Mouse (Mus musculus) lung, postnatal 25 days (tissue): Measurements from ENCODE around the gene Shoc2.
"Not testable (repeated sequence)": the region's sequence is repeated elsewhere in the genome, so short reads cannot be mapped to it uniquely, and the experiment has no call there.

Experiments used
- DNase-seq: peaks from one replicate; pipeline ENCODE4 v3.0.0; 2022; ENCODE audit warnings: low spot score

The Shoc2 gene

DNA sequence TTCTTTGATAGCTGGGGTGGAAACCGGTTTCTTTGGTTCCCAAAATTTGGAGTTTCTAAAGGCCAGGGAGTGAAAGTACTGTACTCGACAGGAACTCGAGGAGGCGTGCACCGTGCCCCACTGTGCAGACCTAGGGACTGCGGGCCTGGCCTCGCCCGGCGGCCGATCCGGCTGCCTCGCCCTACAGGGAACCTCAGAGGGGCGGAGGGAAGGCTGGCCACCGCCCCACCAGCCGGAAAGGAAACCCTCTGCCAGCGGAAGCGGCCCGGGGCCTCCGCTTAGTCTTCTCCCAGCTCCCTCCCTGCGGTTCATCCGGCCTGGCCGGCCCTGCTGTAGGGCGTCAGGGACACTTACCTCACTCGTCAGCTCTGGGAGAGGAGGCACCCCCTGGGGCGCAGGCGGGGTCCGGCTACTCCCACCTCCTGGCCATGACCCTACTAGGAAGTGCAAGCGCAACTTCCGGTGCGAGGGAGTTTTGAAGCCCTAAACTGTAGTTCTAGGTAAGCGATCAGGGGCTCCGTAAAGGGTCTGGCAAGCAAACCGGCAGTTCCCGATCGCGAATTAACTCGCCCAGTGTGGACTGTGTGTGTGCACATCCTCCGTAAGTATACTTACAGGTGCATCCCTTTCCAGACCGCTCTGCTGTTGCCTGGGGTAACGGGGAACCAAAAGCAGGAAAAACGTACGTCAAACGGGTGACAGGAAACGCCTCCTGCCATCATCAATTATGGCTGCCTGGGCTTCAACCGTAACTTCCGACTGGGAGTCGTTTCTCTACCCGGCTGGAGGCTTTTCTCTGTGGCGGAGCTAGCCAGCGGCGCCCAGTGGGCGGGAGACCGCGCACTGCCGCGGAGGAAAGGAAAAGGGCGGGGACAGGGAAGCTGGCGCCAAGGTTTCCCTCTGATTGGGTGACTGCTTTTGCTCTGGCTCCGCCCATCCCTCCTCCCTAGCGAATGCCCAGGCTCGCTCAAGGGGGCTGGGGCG lies at the start of gene Shoc2, which contains the start of gene Bbip1:
Gene Shoc2 (plus strand): TSS at position 505 of the 984 bp plus-strand sequence.
Gene Bbip1 (minus strand): TSS at position 826 of the 984 bp plus-strand sequence.
- DNase-seq: peak; percentile 99

DNA sequence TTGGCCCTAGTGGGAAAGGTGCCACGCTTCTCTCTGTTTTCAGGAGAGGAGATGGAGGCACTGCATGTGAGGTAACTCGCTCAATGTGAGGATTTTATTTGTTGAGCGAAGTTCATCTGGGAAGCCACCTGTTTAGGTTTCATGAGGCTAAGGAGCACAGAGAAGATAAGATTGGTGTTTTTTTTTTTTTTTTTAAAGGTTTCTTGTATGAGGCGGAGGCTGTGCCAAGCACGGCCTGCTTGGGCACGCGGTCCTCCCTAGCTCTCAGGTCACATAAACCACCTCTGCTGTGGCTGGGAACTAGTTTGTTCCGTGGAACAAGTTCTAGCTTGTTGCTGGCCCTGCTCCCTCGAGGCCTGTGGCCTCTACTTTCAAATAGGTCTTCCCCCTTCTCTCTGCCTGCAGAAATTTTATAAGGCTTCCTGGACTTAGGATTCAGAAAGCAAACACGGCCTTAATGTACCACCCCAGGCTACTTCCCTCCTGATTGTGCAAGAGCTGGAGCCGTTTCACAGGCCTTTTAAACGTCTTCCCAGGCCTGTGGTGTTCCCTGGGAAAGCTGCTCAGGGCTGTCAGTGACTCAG lies 49.5 kb upstream of the Shoc2 start:
- DNase-seq: peak; percentile 64

DNA sequence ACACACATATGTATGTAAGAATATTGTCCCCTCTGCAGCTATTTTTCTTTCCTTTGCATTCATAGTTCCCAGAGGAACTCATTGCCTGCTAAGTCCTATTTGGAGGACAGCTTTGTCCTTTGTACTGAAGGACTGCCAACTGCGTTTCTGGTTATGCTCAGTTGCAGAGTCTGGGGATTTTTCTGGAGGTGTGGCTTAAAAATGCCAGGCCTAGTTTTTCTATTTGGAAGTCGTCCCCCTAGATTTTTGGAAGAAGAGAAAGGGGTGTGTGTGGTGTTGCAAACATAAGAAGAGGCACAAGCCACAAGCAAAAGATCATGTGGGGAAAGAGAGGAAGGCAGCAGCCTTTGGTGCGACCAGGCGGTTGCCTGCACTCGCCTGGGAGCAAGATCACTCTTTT lies 46.1 kb upstream of the Shoc2 start:
- DNase-seq: no peak

DNA sequence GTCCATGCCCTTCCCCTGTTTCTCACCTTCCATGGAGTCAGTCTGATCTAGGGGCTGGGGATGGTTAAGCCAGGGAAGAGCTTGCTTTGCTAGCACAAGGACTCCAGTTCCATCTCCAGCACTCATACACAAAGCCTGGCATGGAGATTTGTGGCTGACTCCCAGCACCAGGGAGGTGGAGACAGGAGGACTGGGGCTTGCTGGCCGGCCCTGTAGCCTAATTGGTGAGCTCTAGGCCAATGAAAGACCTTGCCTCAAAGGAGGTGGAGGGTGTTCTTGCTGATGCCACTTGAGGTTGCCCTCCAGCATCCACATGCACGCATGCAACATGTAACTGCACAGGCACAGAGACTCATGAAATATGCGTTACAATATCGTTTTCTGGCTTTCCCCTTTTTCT lies 45.6 kb upstream of the Shoc2 start:
- DNase-seq: no peak

DNA sequence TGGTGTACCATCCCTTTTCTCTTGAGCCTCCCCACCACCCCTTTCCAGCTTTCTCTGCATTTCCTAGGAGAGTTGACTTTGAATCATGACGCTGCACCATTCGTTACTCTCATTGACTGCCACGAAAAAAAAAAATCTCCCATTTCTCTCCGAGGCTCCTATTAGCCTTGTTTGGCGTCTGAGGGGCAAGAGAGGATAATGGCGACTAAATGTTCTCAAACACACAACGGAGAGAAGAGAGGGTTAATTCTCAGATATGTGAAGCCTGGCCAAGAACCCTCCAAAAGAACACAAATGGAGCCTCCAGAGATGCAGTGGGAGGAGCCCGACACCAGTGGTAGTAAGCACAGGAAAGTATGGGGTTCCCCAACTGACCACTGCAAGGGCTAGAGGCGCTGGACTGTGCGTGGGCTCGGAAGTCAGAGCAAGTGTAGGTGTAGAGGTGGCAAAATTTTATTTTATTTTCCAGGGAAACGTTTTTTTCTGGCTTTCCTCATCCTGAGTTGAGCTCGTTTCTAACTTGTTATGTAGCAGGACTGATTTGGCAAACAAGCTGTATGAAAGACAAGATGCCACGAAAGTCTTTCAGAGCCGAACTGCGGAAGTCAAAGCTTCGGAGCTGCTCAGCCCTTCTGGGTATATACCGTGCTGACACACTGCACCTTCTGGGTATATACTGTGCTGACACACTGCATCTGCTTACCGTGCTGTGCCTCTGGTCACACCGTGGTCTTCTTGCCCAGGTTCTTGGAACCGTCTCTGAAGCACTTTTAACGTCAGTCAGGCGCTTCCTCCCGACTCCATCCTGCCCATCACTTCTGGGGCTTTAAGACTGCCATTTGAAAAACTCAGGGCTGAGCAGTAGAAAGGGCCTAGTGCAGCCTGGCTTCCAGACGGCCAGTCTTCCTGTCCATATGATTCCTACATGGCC lies 44.9 kb upstream of the Shoc2 start:
- no peak for DNase-seq

DNA sequence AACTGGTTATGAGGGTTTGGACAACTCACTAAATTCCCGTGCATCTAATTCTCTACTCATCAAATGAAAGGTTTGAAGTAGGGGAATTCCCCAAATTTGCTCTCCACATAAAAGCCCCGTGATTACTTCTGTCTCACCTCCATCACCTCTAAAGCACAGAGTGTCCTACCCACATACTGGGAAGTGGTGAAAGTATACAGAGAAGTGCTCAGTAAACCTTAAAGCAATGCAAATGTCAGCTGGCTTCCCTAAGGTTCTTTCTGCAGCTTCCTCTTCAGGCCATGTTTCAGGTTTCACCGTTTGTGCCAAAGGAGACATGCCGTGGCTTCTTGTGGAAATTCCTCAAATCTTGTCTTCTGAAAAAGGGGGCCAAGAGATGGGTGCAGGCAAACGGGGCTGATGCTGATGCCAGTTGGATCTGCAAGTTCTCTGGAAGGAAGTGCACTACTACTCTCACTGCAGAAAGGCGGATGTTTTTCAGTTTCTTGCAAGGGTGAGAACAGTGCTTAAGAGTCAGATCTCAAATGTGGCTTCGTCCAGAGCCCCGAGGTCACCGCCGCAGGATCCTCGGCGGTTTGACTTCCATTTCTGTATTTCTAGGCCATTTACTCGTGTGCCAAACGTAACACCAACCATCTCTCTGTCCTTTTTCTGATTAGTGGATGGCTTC lies 44.0 kb upstream of the Shoc2 start:
- peak; percentile 48 for DNase-seq

DNA sequence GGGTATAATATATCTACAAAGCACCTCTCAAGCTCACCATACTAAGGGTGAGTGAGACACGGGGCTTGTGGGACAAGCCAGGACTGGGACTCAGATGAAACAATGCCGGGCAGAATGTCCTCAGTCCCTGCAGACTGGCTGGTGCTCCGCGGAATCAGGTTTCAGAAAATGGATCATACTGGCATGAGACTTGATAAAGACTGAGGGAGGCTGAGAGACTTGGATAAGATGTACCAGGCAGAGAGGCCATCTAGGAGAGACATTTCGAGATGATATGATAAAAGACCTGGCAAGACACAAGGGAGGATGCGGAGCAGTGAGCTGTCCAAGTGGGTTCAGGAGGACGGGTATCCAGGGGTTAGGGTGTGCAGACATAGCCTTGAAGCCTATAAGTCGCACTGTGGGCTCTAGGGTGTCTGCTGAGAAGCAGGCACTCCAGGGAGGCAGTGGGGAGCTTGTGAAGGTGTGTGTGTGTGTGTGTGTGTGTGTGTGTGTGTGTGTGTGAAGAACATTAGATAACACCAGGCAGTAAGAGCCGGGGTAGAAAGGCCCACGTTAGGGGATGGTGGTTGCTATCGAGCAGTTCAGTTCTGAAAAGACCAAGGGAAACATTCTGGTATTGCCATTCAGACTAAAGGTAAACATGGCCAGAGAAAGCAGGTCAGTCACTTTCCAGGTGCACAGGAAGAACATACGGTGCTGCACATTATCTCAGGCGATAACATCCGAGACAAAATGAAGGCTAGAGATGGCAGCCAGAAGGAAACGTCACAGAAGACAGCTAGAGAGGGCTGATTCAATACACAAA lies 42.0 kb upstream of the Shoc2 start:
- no peak for DNase-seq

DNA sequence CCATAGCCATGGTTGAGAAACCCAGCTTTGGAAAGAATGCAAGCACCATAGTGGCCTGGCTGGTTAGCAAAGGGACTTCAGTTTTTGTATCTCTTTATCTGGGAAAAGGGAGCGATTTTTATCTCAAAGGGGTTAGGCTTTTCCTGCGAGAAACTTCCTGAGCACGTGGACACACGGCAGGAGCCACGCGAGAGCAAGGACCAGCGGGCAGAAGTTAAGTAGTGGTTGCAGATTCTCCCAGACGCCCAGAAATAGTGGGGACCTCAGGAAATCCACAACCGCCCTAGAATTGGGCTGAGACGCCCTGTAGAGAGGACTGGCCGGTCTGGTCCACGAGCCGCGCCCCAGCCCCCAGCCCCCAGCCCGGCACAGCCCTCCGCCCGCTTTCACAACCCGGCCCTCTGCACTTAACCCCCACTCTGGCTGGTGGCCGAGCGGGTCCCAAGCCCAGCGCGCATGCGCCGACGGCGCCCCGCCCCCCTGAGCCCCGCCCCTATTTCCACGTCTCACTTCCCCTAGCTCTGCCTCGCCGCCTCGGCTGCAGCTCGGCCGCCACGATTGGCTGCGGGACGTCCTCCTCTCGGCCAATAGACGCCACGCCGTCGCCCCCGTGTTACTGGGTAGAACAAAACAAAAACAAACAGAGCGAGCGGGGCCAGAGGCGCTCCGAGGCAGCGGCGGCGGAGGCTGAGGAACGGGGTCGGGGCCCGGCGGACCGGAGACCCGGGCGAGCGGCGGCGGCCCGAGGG lies 41.2 kb upstream of the Shoc2 start:
- peak; percentile 97 for DNase-seq

DNA sequence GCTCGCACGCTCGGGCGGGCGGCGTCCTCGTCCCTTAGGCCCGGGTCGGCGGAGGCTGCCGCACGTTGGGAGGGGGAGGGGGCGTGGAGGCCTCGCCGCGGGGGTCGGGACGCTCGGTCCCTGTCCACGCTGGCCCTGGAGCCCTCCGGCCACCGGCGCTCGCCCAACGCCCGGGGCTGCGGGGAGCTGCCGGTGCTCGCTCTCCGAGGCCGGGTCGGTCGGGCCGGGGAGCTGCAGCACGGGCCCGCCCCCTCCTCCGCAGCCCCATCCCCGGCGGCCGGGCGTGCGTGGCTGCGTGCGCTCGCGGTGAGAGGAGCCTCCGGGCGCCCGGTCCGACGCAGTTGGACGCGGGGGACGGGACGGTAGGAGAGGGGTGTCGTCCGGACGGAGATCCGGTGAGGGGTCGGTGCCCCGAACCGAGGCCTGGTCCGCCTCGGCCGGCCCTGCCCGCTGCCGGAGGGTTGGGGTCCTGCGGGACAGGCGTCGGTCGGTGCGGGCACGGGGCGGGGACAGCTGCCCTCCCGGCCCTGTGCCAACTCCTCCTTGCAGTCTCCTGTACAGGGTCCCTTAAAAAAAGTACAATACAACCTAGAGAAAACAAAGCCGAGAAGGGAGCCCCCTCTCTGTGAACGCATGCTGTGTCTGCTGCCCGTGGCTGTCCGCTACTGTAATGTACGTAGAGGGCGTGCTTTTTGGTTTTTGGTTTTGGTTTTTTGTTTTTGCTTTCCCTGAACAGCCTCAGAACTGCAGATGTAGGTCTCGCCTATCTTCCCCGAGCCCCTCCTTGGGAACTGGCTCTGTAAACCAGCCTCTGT lies 40.4 kb upstream of the Shoc2 start:
- peak; percentile 65 for DNase-seq

DNA sequence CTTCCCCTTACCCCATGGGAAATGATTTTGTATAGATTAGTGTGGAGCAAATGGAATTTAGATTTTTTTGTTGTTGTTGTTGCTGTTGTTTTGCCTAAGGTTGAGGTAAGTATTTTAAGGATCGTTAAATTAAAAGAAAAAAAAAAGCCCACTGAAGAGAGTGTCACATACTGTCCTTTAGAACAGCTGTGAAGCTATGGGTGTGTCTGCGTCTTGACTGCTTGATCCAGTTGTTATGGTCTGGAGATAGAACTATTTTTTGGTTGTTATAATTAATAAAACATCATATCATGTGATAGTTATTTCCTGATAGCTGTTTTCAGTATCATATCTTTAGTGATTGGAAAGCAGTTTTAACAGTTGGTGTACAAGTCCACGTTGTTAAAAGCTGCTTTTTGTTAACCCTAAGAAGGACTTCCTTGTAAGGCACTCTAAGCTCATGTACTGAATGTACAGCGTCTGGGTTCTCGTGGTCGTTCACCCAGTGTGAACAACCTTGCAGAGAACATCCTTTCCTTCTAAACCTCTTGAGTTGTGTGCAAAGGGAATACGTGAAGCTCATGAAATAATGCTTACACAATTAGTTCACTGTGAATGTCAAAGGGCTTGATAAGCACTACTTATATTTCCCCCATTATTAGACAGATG lies 39.1 kb upstream of the Shoc2 start:
- DNase-seq: no peak

DNA sequence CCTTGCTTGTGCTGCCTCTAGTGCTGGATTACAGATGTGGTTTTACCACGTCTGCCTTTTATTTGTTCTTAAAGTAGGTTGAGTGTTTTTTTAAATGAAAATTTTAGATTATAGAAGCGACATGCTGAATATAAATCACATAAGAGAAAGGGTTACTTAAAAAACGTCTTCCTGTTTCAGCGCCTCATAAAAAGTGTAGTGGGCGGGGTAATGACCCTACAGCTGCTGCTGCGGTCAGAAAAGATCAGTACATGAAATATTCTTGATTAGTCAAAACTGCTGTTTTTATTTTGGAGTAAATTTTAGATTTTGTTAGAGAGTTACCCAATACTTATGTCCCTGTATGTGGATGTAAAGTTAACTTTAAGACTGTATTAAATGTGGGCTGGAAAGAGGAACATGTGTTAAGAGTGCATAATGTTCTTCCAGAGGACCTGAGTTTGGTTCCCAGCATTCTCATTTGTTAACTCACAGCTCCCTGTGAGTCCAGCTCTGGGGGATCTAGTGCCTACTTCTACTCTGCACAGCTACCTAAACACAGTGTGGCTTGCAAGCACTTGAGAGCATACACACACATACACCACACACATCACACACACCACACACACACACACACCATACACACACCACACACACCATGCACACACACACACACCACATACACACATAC lies 37.9 kb upstream of the Shoc2 start:
- DNase-seq: peak; percentile 15

DNA sequence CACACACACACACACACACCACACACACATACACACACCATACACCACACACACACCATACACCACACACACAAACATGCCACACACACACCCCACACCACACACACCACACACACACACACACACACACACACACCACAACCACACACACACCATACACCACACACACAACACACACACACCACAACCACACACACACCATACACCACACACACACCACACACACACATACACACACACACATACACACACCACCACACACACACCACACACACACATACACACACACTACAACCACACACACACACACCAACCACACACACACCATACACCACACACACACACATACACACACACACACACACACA lies 37.4 kb upstream of the Shoc2 start:
- not testable (repeated sequence) for DNase-seq

DNA sequence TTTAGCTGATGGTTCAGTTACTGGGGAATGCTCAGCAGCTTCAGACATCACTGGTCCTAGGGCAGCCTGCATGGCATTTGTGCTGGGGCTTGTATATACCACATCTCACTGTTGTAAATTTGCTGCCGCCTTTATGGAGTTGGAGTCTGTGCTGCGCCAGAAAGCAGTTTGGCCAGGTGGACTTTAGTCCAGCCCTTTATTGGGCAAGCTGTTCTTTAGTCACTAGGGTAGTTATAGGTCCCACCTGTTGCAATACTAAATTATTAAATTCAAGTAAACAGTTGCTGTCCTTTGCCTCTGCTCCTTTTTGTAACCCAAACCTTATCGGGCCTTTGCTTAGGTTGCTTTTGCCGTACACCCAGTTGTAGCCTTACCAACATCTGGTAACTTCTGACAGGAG lies 29.2 kb upstream of the Shoc2 start:
- DNase-seq: no peak

DNA sequence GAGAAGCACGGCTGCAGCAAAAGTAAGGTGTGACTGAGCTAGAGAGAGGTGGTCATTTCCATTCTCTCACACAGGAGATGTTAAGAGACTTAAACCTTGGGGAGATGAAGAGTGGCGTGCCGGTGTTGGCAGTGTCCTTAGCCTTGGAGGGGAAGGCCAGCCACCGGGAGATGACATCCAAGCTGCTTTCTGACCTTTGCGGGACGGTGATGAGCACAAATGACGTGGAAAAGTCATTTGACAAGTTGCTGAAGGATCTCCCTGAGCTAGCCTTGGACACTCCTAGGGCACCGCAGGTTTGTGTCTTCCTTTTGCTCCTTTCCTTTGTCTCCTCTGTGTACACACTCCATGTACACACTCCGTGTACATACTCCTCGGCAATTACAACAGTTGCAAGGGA lies 24.6 kb upstream of the Shoc2 start:
- DNase-seq: no peak

DNA sequence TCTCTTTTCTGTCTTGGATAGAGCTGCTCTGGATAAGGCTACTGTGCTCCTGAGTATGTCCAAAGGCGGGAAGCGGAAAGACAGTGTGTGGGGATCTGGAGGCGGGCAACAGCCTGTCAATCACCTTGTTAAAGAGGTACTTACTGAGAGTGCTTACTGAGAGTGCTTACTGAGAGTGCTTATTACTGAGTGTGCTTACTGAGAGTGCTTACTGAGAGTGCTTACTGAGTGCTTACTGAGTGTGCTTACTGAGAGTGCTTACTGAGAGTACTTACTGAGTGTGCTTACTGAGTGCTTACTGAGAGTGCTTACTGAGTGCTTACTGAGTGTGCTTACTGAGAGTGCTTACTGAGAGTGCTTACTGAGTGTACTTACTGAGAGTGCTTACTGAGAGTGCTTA lies 22.1 kb upstream of the Shoc2 start:
- DNase-seq: peak; percentile 27

DNA sequence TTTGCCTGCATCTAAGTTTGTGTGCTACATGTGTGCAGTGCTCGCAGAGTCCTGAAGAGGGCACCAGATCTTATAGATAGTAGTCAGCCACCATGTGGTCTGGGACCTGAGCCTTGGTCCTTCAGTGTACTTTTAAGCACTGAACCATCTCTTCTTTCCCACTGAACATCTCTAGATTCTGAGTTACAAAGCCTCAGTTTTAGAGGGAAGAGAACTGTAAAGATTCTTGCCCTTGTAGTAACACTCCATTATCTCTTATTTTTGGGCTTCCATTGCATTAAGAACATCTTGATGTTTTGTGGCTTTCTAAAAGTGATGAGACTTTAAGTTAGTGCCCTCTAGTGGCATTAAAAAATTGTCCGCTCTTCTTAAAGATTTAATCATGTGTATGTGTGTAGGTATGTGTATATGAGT lies 18.8 kb upstream of the Shoc2 start:
- peak; percentile 15 for DNase-seq

DNA sequence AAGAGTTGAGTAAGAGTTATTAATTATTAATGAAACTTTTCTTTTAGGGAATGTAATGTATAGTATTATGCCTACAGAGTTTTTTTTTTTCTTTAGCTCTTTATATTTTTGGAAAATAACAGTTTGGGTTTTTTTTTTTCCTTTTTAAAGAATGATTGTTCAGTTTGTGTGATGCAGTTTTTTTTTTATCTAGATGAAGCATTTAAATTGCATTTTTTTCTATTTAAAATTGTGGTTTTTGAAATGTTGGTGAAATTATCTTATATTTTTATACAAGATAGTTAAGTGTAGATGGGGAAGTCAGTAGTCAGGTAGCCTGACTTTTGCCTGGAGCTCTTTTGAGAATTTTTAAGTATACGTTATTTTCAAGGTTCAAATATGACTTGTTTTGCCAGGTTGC lies 17.4 kb upstream of the Shoc2 start:
- DNase-seq: no peak

DNA sequence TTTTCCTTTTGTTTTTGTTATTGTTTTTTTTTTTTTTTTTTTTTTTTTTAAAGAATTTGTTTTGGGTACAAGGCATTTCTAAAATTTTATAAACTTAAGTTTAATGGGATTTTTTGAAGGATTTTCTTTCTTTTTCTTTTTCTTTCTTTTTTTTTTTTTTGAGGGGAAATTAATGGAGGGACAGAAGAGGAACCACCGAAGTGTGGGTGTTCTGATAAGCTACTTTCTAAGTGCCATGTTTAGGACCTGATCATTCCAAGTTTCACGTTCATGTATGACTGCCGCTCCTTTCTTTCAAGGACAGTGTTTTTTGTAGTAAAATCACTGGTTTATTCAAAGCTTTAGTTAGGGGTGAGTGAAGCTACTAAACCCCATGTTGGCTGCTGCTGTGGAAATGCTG lies 14.9 kb upstream of the Shoc2 start:
- no peak for DNase-seq
